Mouse (Mus musculus): Measurements from ENCODE around the gene Cc2d1a. TPM values are rescaled to one million over a fixed set of nuclear protein-coding genes. Genes with fewer than 3 reads are reported as not detected.

Gene Cc2d1a
- polyA plus RNA-seq, 1 experiment from 2014 or later: 16.3 TPM

- Histone ChIP-seq H3K4me2 (replicated peaks; ENCODE audit: low read depth, low read length) (peak overlapping the region; percentile 41), H3K27me3 (replicated peaks; ENCODE audit: insufficient read depth, low read length) (no peaks in the 10 kb centered on the region), H3K36me3 (ENCODE audit: insufficient read depth, low read length) (no peaks in the 10 kb centered on the region), H3K4me1 (ENCODE audit: insufficient read depth, low read depth, low read length) (peaks cover 22% of the 10 kb centered on the region; the same call in 1 of the 2 replicates), H3K9ac (replicated peaks; ENCODE audit: low read depth) (no peak overlapping the region), H3K4me3 (ENCODE audit: low read depth, low read length) (no peak overlapping the region), H3K9me3 (ENCODE audit: low read length) (no peaks in the 10 kb centered on the region), H3K27ac (ENCODE audit: low read length) (peak overlapping the region; percentile 94)
- DNase-seq (ENCODE audit: low spot score) (peak; percentile 97), ATAC-seq (peak; percentile 89)
- 27% methylated on average over 13 of the region's 13 CpGs for WGBS
- TF ChIP-seq EP300 (IDR thresholded peaks at IDR 0.05): peak; percentile 98
- 0 out of 2 replicates have a peak, but pooled peaks have one; percentile 6 for TF ChIP-seq CTCF (IDR thresholded peaks at IDR 0.05)
These were observed 44.3 kb upstream of the Cc2d1a start for GRCm38 (mm10) chr8:84192023-84192422.

- DNase-seq (ENCODE audit: low spot score): no peak
- Histone ChIP-seq H3K36me3 (ENCODE audit: insufficient read depth, low read length) (no peaks in the 10 kb centered on the region), H3K9me3 (ENCODE audit: low read length) (no peaks in the 10 kb centered on the region), H3K4me3 (ENCODE audit: low read depth, low read length) (no peak overlapping the region), H3K4me2 (replicated peaks; ENCODE audit: low read depth, low read length) (no peak overlapping the region), H3K9ac (replicated peaks; ENCODE audit: low read depth) (no peak overlapping the region), H3K27me3 (replicated peaks; ENCODE audit: insufficient read depth, low read length) (no peaks in the 10 kb centered on the region), H3K4me1 (ENCODE audit: insufficient read depth, low read depth, low read length) (peaks cover 22% of the 10 kb centered on the region; the same call in 1 of the 2 replicates), H3K27ac (ENCODE audit: low read length) (peak overlapping the region; percentile 86)
- WGBS: 93% methylated on average over 7 of the region's 7 CpGs
- no peak for ATAC-seq
- TF ChIP-seq CTCF (IDR thresholded peaks at IDR 0.05) (no peak), EP300 (IDR thresholded peaks at IDR 0.05) (no peak)
These were observed 42.6 kb upstream of the Cc2d1a start for GRCm38 (mm10) chr8:84190191-84190867.

- H3K27me3 ChIP-seq (replicated peaks; ENCODE audit: insufficient read depth, low read length): no peaks in the 10 kb centered on the region
- 25% methylated on average over 4 of the region's 4 CpGs for WGBS
- DNase-seq (ENCODE audit: low spot score): peak; percentile 73
- peaks cover 22% of the 10 kb centered on the region; the same call in 1 of the 2 replicates for H3K4me1 ChIP-seq (ENCODE audit: insufficient read depth, low read depth, low read length)
- peak overlapping the region; percentile 86 for H3K27ac ChIP-seq (ENCODE audit: low read length)
- no peak overlapping the region for H3K4me2 ChIP-seq (replicated peaks; ENCODE audit: low read depth, low read length)
- peak; percentile 81 for TF ChIP-seq EP300 (IDR thresholded peaks at IDR 0.05)
- TF ChIP-seq CTCF (IDR thresholded peaks at IDR 0.05): no peak
- H3K9me3 ChIP-seq (ENCODE audit: low read length): no peaks in the 10 kb centered on the region
- H3K9ac ChIP-seq (replicated peaks; ENCODE audit: low read depth): 0 out of 2 replicates have a peak overlapping the region, but pooled peaks have one; percentile 8
- ATAC-seq: no peak; the same call in 1 of the 2 replicates
- no peak overlapping the region for H3K4me3 ChIP-seq (ENCODE audit: low read depth, low read length)
- H3K36me3 ChIP-seq (ENCODE audit: insufficient read depth, low read length): no peaks in the 10 kb centered on the region
These were observed 41.9 kb upstream of the Cc2d1a start for GRCm38 (mm10) chr8:84189603-84190002.

GRCm38 (mm10) chr8:84188671-84189070 lies 40.9 kb upstream of the Cc2d1a start:
- Histone ChIP-seq H3K4me1 (ENCODE audit: insufficient read depth, low read depth, low read length) (peaks cover 22% of the 10 kb centered on the region; the same call in 1 of the 2 replicates), H3K27ac (ENCODE audit: low read length) (peak overlapping the region; percentile 86), H3K9me3 (ENCODE audit: low read length) (no peaks in the 10 kb centered on the region), H3K4me3 (ENCODE audit: low read depth, low read length) (no peak overlapping the region), H3K9ac (replicated peaks; ENCODE audit: low read depth) (no peak overlapping the region), H3K4me2 (replicated peaks; ENCODE audit: low read depth, low read length) (no peak overlapping the region), H3K36me3 (ENCODE audit: insufficient read depth, low read length) (no peaks in the 10 kb centered on the region), H3K27me3 (replicated peaks; ENCODE audit: insufficient read depth, low read length) (no peaks in the 10 kb centered on the region)
- 50% methylated on average over 10 of the region's 10 CpGs for WGBS
- TF ChIP-seq CTCF (IDR thresholded peaks at IDR 0.05): no peak
- peak; percentile 76; the same call in 1 of the 2 replicates for TF ChIP-seq EP300 (IDR thresholded peaks at IDR 0.05)
- DNase-seq (ENCODE audit: low spot score) (peak; percentile 88), ATAC-seq (peak; percentile 41)

- Histone ChIP-seq H3K4me1 (ENCODE audit: insufficient read depth, low read depth, low read length) (peaks cover 20% of the 10 kb centered on the region; the same call in 1 of the 2 replicates), H3K9ac (replicated peaks; ENCODE audit: low read depth) (peak overlapping the region; percentile 26; the same call in 1 of the 2 replicates), H3K27ac (ENCODE audit: low read length) (peak overlapping the region; percentile 86), H3K27me3 (replicated peaks; ENCODE audit: insufficient read depth, low read length) (no peaks in the 10 kb centered on the region), H3K9me3 (ENCODE audit: low read length) (no peaks in the 10 kb centered on the region), H3K4me2 (replicated peaks; ENCODE audit: low read depth, low read length) (peak overlapping the region; percentile 65), H3K4me3 (ENCODE audit: low read depth, low read length) (peak overlapping the region; percentile 34), H3K36me3 (ENCODE audit: insufficient read depth, low read length) (no peaks in the 10 kb centered on the region)
- DNase-seq (ENCODE audit: low spot score): peak; percentile 64
- WGBS: 4% methylated on average over 21 of the region's 21 CpGs
- no peak for TF ChIP-seq EP300 (IDR thresholded peaks at IDR 0.05)
- peak; percentile 88 for TF ChIP-seq CTCF (IDR thresholded peaks at IDR 0.05)
- no peak; the same call in 1 of the 2 replicates for ATAC-seq
These were observed 39.5 kb upstream of the Cc2d1a start for GRCm38 (mm10) chr8:84187065-84187755.

GRCm38 (mm10) chr8:84186547-84186946 lies 38.8 kb upstream of the Cc2d1a start:
- DNase-seq (ENCODE audit: low spot score) (peak; percentile 91), ATAC-seq (peak; percentile 27)
- no peaks in the 10 kb centered on the region for H3K36me3 ChIP-seq (ENCODE audit: insufficient read depth, low read length)
- no peaks in the 10 kb centered on the region for H3K27me3 ChIP-seq (replicated peaks; ENCODE audit: insufficient read depth, low read length)
- peak overlapping the region; percentile 86 for H3K27ac ChIP-seq (ENCODE audit: low read length)
- peaks cover 17% of the 10 kb centered on the region; the same call in 1 of the 2 replicates for H3K4me1 ChIP-seq (ENCODE audit: insufficient read depth, low read depth, low read length)
- no peak overlapping the region for H3K9ac ChIP-seq (replicated peaks; ENCODE audit: low read depth)
- H3K4me2 ChIP-seq (replicated peaks; ENCODE audit: low read depth, low read length): peak overlapping the region; percentile 65
- WGBS: 2% methylated on average over 12 of the region's 12 CpGs
- peak overlapping the region; percentile 34 for H3K4me3 ChIP-seq (ENCODE audit: low read depth, low read length)
- peak; percentile 54; the same call in 1 of the 2 replicates for TF ChIP-seq EP300 (IDR thresholded peaks at IDR 0.05)
- TF ChIP-seq CTCF (IDR thresholded peaks at IDR 0.05): peak; percentile 97
- H3K9me3 ChIP-seq (ENCODE audit: low read length): no peaks in the 10 kb centered on the region
